Mouse (Mus musculus): ENCODE measurements at regions not wholly inside any gene's neighbourhood (a gene's known extent, or its start where the extent isn't known, plus 50 kb on each side); places are given as distances from the start of the nearest gene placed in this dataset.

- no peaks in the 10 kb centered on the region for H3K9me3 ChIP-seq (ENCODE audit: control insufficient read depth, low read length)
- H3K9ac ChIP-seq (ENCODE audit: low read length), result no peak overlapping the region
- H3K27me3 ChIP-seq (ENCODE audit: control insufficient read depth, insufficient read depth, low read length), result no peaks in the 10 kb centered on the region
- no peak for ATAC-seq (replicated peaks; ENCODE audit: low FRiP score)
- WGBS, result 48% methylated on average over 7 of the region's 7 CpGs
- H3K4me2 ChIP-seq (ENCODE audit: low read depth, low read length, severe bottlenecking), result no peak overlapping the region
- DNase-seq (ENCODE audit: low spot score), result no peak
- peaks cover 2% of the 10 kb centered on the region; the same call in 1 of the 2 replicates for H3K4me1 ChIP-seq (replicated peaks; ENCODE audit: control insufficient read depth, insufficient read depth, low read length)
- H3K36me3 ChIP-seq (ENCODE audit: control insufficient read depth, insufficient read depth, low read length), result no peaks in the 10 kb centered on the region
- no peak overlapping the region for H3K4me3 ChIP-seq (ENCODE audit: low read depth, low read length)
- no peak overlapping the region for H3K27ac ChIP-seq (ENCODE audit: low read depth, low read length)
Observed at GRCm38 (mm10) chr12:54353694-54354093, 150.0 kb upstream of the Egln3 start.

- H3K9ac ChIP-seq (ENCODE audit: low read length), result no peak overlapping the region
- H3K27me3 ChIP-seq (ENCODE audit: control insufficient read depth, insufficient read depth, low read length), result no peaks in the 10 kb centered on the region
- no peak overlapping the region for H3K4me3 ChIP-seq (ENCODE audit: low read depth, low read length)
- H3K4me1 ChIP-seq (replicated peaks; ENCODE audit: control insufficient read depth, insufficient read depth, low read length), result peaks cover 2% of the 10 kb centered on the region; the same call in 1 of the 2 replicates
- H3K4me2 ChIP-seq (ENCODE audit: low read depth, low read length, severe bottlenecking), result no peak overlapping the region
- no peaks in the 10 kb centered on the region for H3K36me3 ChIP-seq (ENCODE audit: control insufficient read depth, insufficient read depth, low read length)
- H3K27ac ChIP-seq (ENCODE audit: low read depth, low read length), result no peak overlapping the region
- ATAC-seq (replicated peaks; ENCODE audit: low FRiP score) (no peak), DNase-seq (ENCODE audit: low spot score) (peak; percentile 50)
- H3K9me3 ChIP-seq (ENCODE audit: control insufficient read depth, low read length), result no peaks in the 10 kb centered on the region
- 76% methylated on average over 10 of the region's 10 CpGs for WGBS
Observed at GRCm38 (mm10) chr12:54352963-54353606, 149.4 kb upstream of the Egln3 start.

GRCm38 (mm10) chr12:54350293-54350692 lies 146.6 kb upstream of the Egln3 start:
- Histone ChIP-seq H3K4me1 (replicated peaks; ENCODE audit: control insufficient read depth, insufficient read depth, low read length) (peaks cover 2% of the 10 kb centered on the region; the same call in 1 of the 2 replicates), H3K36me3 (ENCODE audit: control insufficient read depth, insufficient read depth, low read length) (no peaks in the 10 kb centered on the region), H3K4me3 (ENCODE audit: low read depth, low read length) (no peak overlapping the region), H3K9ac (ENCODE audit: low read length) (no peak overlapping the region), H3K9me3 (ENCODE audit: control insufficient read depth, low read length) (no peaks in the 10 kb centered on the region), H3K27me3 (ENCODE audit: control insufficient read depth, insufficient read depth, low read length) (no peaks in the 10 kb centered on the region), H3K4me2 (ENCODE audit: low read depth, low read length, severe bottlenecking) (no peak overlapping the region), H3K27ac (ENCODE audit: low read depth, low read length) (no peak overlapping the region)
- DNase-seq (ENCODE audit: low spot score), result no peak
- no peak for ATAC-seq (replicated peaks; ENCODE audit: low FRiP score)
- 47% methylated on average over 1 of the region's 1 CpGs for WGBS

DNA sequence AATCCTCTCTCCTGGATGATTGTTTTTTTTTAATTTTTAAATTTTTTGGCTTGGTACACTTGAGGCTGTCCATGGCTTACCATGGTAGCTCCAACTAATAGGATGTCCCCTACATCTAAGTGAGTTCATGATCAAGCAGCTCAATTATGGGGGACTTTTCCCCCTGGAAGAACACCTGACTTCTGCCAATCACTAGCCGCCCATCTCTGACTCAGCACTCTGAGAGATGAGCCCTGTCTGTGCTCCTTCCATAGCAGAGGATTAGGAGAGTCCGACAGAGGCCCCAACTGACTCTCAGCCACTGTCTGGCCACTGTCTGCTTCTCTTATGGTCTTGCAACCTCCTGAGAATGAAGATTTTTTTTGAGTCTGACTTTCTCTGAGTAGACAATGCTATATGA lies 145.7 kb upstream of the Egln3 start:
- Histone ChIP-seq H3K9ac (ENCODE audit: low read length) (no peak overlapping the region), H3K4me2 (ENCODE audit: low read depth, low read length, severe bottlenecking) (no peak overlapping the region), H3K36me3 (ENCODE audit: control insufficient read depth, insufficient read depth, low read length) (no peaks in the 10 kb centered on the region), H3K27me3 (ENCODE audit: control insufficient read depth, insufficient read depth, low read length) (no peaks in the 10 kb centered on the region), H3K9me3 (ENCODE audit: control insufficient read depth, low read length) (no peaks in the 10 kb centered on the region), H3K4me1 (replicated peaks; ENCODE audit: control insufficient read depth, insufficient read depth, low read length) (peaks cover 2% of the 10 kb centered on the region; the same call in 1 of the 2 replicates), H3K4me3 (ENCODE audit: low read depth, low read length) (no peak overlapping the region), H3K27ac (ENCODE audit: low read depth, low read length) (no peak overlapping the region)
- DNase-seq (ENCODE audit: low spot score), result no peak
- no peak for ATAC-seq (replicated peaks; ENCODE audit: low FRiP score)
- WGBS, result 67% methylated on average over 2 of the region's 2 CpGs

DNA sequence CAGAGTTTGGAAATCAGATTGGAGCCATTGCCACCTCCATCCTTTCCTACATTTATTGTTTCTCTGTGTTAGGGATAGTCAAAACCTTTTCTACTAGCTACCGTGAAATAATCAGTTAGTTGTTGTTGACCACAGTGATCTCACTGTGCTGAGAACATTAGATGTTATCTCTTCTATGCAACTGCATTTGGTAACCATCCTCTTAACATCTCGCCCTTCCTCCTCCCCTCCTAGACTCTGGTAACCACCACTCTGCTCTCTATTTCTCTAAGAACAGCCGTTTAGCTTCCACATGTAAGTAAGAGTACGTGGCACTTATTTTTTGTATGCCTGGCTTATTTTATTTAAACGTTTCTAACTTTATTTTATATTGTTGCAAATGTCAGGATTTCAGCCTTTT lies 139.8 kb upstream of the Egln3 start:
- H3K9me3 ChIP-seq (ENCODE audit: control insufficient read depth, low read length), result no peaks in the 10 kb centered on the region
- H3K4me1 ChIP-seq (replicated peaks; ENCODE audit: control insufficient read depth, insufficient read depth, low read length), result no peaks in the 10 kb centered on the region
- no peak overlapping the region for H3K9ac ChIP-seq (ENCODE audit: low read length)
- 85% methylated on average over 5 of the region's 5 CpGs for WGBS
- H3K4me2 ChIP-seq (ENCODE audit: low read depth, low read length, severe bottlenecking), result no peak overlapping the region
- no peak overlapping the region for H3K27ac ChIP-seq (ENCODE audit: low read depth, low read length)
- no peaks in the 10 kb centered on the region for H3K27me3 ChIP-seq (ENCODE audit: control insufficient read depth, insufficient read depth, low read length)
- no peaks in the 10 kb centered on the region for H3K36me3 ChIP-seq (ENCODE audit: control insufficient read depth, insufficient read depth, low read length)
- no peak overlapping the region for H3K4me3 ChIP-seq (ENCODE audit: low read depth, low read length)
- no peak for ATAC-seq (replicated peaks; ENCODE audit: low FRiP score)
- DNase-seq (ENCODE audit: low spot score), result no peak

GRCm38 (mm10) chr12:54335509-54335908 lies 131.8 kb upstream of the Egln3 start:
- ATAC-seq (replicated peaks; ENCODE audit: low FRiP score), result no peak
- Histone ChIP-seq H3K27me3 (ENCODE audit: control insufficient read depth, insufficient read depth, low read length) (no peaks in the 10 kb centered on the region; the same call in 1 of the 2 replicates), H3K4me2 (ENCODE audit: low read depth, low read length, severe bottlenecking) (no peak overlapping the region), H3K27ac (ENCODE audit: low read depth, low read length) (peak overlapping the region; percentile 38; the same call in 1 of the 2 replicates), H3K4me3 (ENCODE audit: low read depth, low read length) (no peak overlapping the region), H3K4me1 (replicated peaks; ENCODE audit: control insufficient read depth, insufficient read depth, low read length) (peaks cover 3% of the 10 kb centered on the region), H3K9ac (ENCODE audit: low read length) (no peak overlapping the region), H3K36me3 (ENCODE audit: control insufficient read depth, insufficient read depth, low read length) (no peaks in the 10 kb centered on the region), H3K9me3 (ENCODE audit: control insufficient read depth, low read length) (no peaks in the 10 kb centered on the region)
- 0% methylated on average over 2 of the region's 2 CpGs for WGBS
- DNase-seq (ENCODE audit: low spot score), result no peak

- no peaks in the 10 kb centered on the region; the same call in 1 of the 2 replicates for H3K27me3 ChIP-seq (ENCODE audit: control insufficient read depth, insufficient read depth, low read length)
- H3K36me3 ChIP-seq (ENCODE audit: control insufficient read depth, insufficient read depth, low read length), result no peaks in the 10 kb centered on the region
- no peak overlapping the region for H3K9ac ChIP-seq (ENCODE audit: low read length)
- ATAC-seq (replicated peaks; ENCODE audit: low FRiP score) (no peak), DNase-seq (ENCODE audit: low spot score) (no peak)
- H3K4me2 ChIP-seq (ENCODE audit: low read depth, low read length, severe bottlenecking), result no peak overlapping the region
- H3K9me3 ChIP-seq (ENCODE audit: control insufficient read depth, low read length), result no peaks in the 10 kb centered on the region
- H3K27ac ChIP-seq (ENCODE audit: low read depth, low read length), result peak overlapping the region; percentile 38; the same call in 1 of the 2 replicates
- H3K4me1 ChIP-seq (replicated peaks; ENCODE audit: control insufficient read depth, insufficient read depth, low read length), result peaks cover 3% of the 10 kb centered on the region
- H3K4me3 ChIP-seq (ENCODE audit: low read depth, low read length), result no peak overlapping the region
- WGBS, result 47% methylated on average over 9 of the region's 9 CpGs
Observed at GRCm38 (mm10) chr12:54334491-54335132, 131.0 kb upstream of the Egln3 start.

GRCm38 (mm10) chr12:54333632-54334321 lies 130.1 kb upstream of the Egln3 start:
- H3K9me3 ChIP-seq (ENCODE audit: control insufficient read depth, low read length), result no peaks in the 10 kb centered on the region
- no peak overlapping the region for H3K4me2 ChIP-seq (ENCODE audit: low read depth, low read length, severe bottlenecking)
- H3K27me3 ChIP-seq (ENCODE audit: control insufficient read depth, insufficient read depth, low read length), result no peaks in the 10 kb centered on the region; the same call in 1 of the 2 replicates
- ATAC-seq (replicated peaks; ENCODE audit: low FRiP score) (no peak), DNase-seq (ENCODE audit: low spot score) (no peak)
- no peaks in the 10 kb centered on the region for H3K36me3 ChIP-seq (ENCODE audit: control insufficient read depth, insufficient read depth, low read length)
- H3K4me3 ChIP-seq (ENCODE audit: low read depth, low read length), result no peak overlapping the region
- H3K4me1 ChIP-seq (replicated peaks; ENCODE audit: control insufficient read depth, insufficient read depth, low read length), result peaks cover 3% of the 10 kb centered on the region
- H3K27ac ChIP-seq (ENCODE audit: low read depth, low read length), result no peak overlapping the region
- WGBS, result 88% methylated on average over 14 of the region's 14 CpGs
- H3K9ac ChIP-seq (ENCODE audit: low read length), result no peak overlapping the region
